Mouse (Mus musculus) heart, adult 2 months (tissue): Measurements from ENCODE around the gene Gm17555. TPM values are rescaled to one million over a fixed set of nuclear protein-coding genes. Genes with fewer than 3 reads are reported as not detected.

Source experiments
- DNase-seq, 2 experiments: peaks; one replicate each; pipeline ENCODE4 v3.0.0; 2021
- H3K27ac ChIP-seq: fragments of 200-600 bp; 2 replicates; pipeline ENCODE4 v1.8.1; 2022
- H3K27me3 ChIP-seq: fragments of 200-500 bp; 2 replicates; pipeline ENCODE4 v1.6.1; 2012; ENCODE audit warnings: mild to moderate bottlenecking, low read length, inconsistent platforms, mixed read lengths; ENCODE audit not compliant: control insufficient read depth, insufficient read depth
- H3K36me3 ChIP-seq: fragments of 200-500 bp; 2 replicates; pipeline ENCODE4 v1.6.1; 2012; ENCODE audit warnings: low read length, inconsistent platforms; ENCODE audit not compliant: control insufficient read depth, insufficient read depth
- H3K4me1 ChIP-seq: fragments of 200-500 bp; 2 replicates; pipeline ENCODE4 v1.6.1; 2011; ENCODE audit warnings: low read length; ENCODE audit not compliant: control insufficient read depth, insufficient read depth
- H3K4me3 ChIP-seq: fragments of 200-600 bp; 2 replicates; pipeline ENCODE4 v1.8.1; 2022
- H3K79me2 ChIP-seq: fragments of 200-500 bp; replicated peaks from 2 replicates; pipeline ENCODE4 v1.6.1; 2012; ENCODE audit warnings: mild to moderate bottlenecking, inconsistent platforms, low read length, moderate library complexity, mixed read lengths; ENCODE audit not compliant: control insufficient read depth, insufficient read depth
- H3K9ac ChIP-seq: fragments of 200-500 bp; 2 replicates; pipeline ENCODE4 v1.6.1; 2012; ENCODE audit warnings: low read depth, mild to moderate bottlenecking, control low read depth, inconsistent platforms, low read length, mixed read lengths
- CTCF ChIP-seq: fragments of 200-600 bp; IDR thresholded peaks from 2 replicates; pipeline ENCODE4 v1.8.1; 2022; ENCODE audit warnings: antibody characterized with exemption, mild to moderate bottlenecking, moderate library complexity
- EP300 ChIP-seq: fragments of 200-500 bp; IDR thresholded peaks from 2 replicates; pipeline ENCODE4 v1.6.1; 2011; ENCODE audit warnings: low read depth, low read length, control low read depth; ENCODE audit not compliant: insufficient read depth
- POLR2A ChIP-seq: fragments of 200-500 bp; IDR thresholded peaks from 2 replicates; pipeline ENCODE4 v1.6.1; 2011; ENCODE audit warnings: mild to moderate bottlenecking, low read depth, low read length, control low read depth; ENCODE audit not compliant: insufficient read depth
- WGBS: fragments of 180-500 bp; shearing (Covaris S2); methylation state at CpG from one replicate; pipeline ENCODE4 v1.1.7; 2018; 5-methylcytosine and 5-hydroxymethylcytosine counted together
- intact Hi-C: fragments of 180-260 bp; cut with DNase I; formaldehyde crosslinking; loops from one replicate; pipeline ENCODE4 v1.15.1; 2025
- polyA plus RNA-seq: library from polyadenylated mRNA; depleted of rRNA; stranded (reverse); fragments of >200 nt; gene quantifications from 2 replicates; pipeline ENCODE4 v1.2.3, GENCODE M21; 2012; rRNA removed
- total RNA-seq, 2 experiments: library from RNA; stranded (reverse); gene quantifications; 2 replicates each; pipeline ENCODE4 v1.2.3; 2021

Gm17555 gene
- total and polyA plus RNA-seq, 3 experiments, result not detected

- H3K4me3 ChIP-seq, result no peak overlapping the region
- H3K79me2 ChIP-seq, result no peaks in the 10 kb centered on the region
- no peak overlapping the region for H3K9ac ChIP-seq
- TF ChIP-seq CTCF (no peak), EP300 (no peak), POLR2A (no peak)
- intact Hi-C loops, result no loop called here
- no peaks in the 10 kb centered on the region for H3K27me3 ChIP-seq
- no peaks in the 10 kb centered on the region for H3K4me1 ChIP-seq
- no peaks in the 10 kb centered on the region for H3K36me3 ChIP-seq
- H3K27ac ChIP-seq, result no peak overlapping the region
- 72% methylated on average over 4 of the region's 4 CpGs for WGBS
- peak in 1 of 2 experiments; percentile 27 for DNase-seq
These were observed 22.0 kb downstream of the Gm17555 start for GRCm38 (mm10) chr2:126236905-126237304.

GRCm38 (mm10) chr2:126245446-126245845 lies 30.5 kb downstream of the Gm17555 start:
- Histone ChIP-seq H3K27ac (no peak overlapping the region), H3K4me1 (no peaks in the 10 kb centered on the region), H3K79me2 (no peaks in the 10 kb centered on the region), H3K4me3 (no peak overlapping the region), H3K36me3 (no peaks in the 10 kb centered on the region), H3K9ac (no peak overlapping the region), H3K27me3 (no peaks in the 10 kb centered on the region)
- no peak for TF ChIP-seq POLR2A
- peak; percentile 73 for TF ChIP-seq CTCF
- intact Hi-C loops, result loop anchor here (5.0 kb wide), 3 partner anchors 117 to 353 kb away; no protein-coding TSS in a partner anchor
- WGBS, result 20% methylated on average over 2 of the region's 2 CpGs
- no peak for DNase-seq

GRCm38 (mm10) chr2:126248536-126248935 lies 33.6 kb downstream of the Gm17555 start:
- 94% methylated on average over 2 of the region's 2 CpGs for WGBS
- Histone ChIP-seq H3K4me1 (no peaks in the 10 kb centered on the region), H3K4me3 (no peak overlapping the region), H3K36me3 (no peaks in the 10 kb centered on the region), H3K27me3 (no peaks in the 10 kb centered on the region), H3K79me2 (no peaks in the 10 kb centered on the region), H3K9ac (no peak overlapping the region), H3K27ac (no peak overlapping the region)
- TF ChIP-seq CTCF (no peak), EP300 (no peak), POLR2A (no peak)
- intact Hi-C loops, result loop anchor here (5.0 kb wide), 3 partner anchors 114 to 356 kb away; no protein-coding TSS in a partner anchor
- DNase-seq, result no peak

GRCm38 (mm10) chr2:126252211-126252610 lies 37.3 kb downstream of the Gm17555 start:
- intact Hi-C loops, result no loop called here
- Histone ChIP-seq H3K4me3 (no peak overlapping the region), H3K36me3 (no peaks in the 10 kb centered on the region), H3K27ac (no peak overlapping the region), H3K4me1 (no peaks in the 10 kb centered on the region), H3K9ac (no peak overlapping the region), H3K27me3 (no peaks in the 10 kb centered on the region), H3K79me2 (no peaks in the 10 kb centered on the region)
- no peak for TF ChIP-seq CTCF
- no peak for TF ChIP-seq POLR2A
- TF ChIP-seq EP300, result no peak
- no peak for DNase-seq

Other genes with a start within 250 kb of the Gm17555 start
- 1 to 10 TPM; 1.8 to 2.3 TPM for gene Fgf7, start 180.4 kb upstream of the Gm17555 start, total RNA-seq
- 0.55 and 2.6 TPM in 2 replicates for gene Fgf7, start 180.4 kb upstream of the Gm17555 start, polyA plus RNA-seq
- gene Fam227b, start 63.1 kb upstream of the Gm17555 start, total RNA-seq, result not detected
- gene Fam227b, start 63.1 kb upstream of the Gm17555 start, polyA plus RNA-seq, result not detected in 2 replicates
- gene Dtwd1, start 63.0 kb upstream of the Gm17555 start, total RNA-seq, result 1 to 10 TPM; 5.7 to 7.4 TPM
- 2.9 and 5.4 TPM in 2 replicates for gene Dtwd1, start 63.0 kb upstream of the Gm17555 start, polyA plus RNA-seq